Mouse (Mus musculus) kidney, postnatal 36 days (tissue): ENCODE data around the gene Lrrc74b.
"Not testable (repeated sequence)": the region's sequence is repeated elsewhere in the genome, so short reads cannot be mapped to it uniquely, and the experiment has no call there.

Experiments used
- DNase-seq, 2 experiments: peaks; one replicate each; pipeline ENCODE4 v3.0.0; 2021 to 2022; ENCODE audit warnings: mixed read lengths in 2 of 2

Gene Lrrc74b

DNA sequence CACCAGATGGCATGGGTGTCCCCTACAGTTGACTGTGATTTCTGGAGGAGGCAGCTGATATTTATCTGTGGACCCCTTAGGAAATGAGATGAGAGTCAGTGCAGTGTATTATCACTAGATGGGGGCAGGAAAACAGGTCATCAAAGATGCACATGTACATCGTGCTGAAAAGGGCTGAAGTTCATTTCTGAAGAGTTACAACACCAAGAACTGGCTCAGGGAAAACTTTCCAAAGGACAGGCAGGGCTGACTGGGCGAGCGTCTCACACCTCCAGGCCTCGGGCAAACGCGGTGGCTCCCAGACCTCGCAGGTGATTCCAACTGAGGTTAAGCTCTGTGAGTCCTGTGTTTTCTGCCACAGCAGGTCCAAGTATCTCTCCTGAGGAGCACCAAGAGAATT is 8.2 kb downstream of the Lrrc74b start:
- no peak for DNase-seq

DNA sequence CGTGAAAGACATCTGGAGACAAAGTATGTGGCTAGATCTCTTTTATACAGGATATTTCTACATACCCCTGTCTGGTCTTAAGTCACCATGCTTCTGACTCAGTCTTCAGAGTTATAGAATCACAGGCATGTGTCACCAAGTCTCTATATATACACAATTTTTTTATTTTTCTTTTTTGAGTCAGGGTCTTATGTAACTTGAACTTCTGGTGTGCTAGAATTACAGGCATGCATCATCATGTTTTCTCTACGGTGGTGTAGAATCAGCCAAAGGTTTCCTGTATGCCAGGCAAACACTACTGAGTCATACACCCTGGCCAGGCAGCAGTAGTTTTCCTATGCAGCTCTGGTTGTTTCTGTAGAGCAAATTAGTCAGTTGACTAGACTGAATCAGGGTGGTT is 18.4 kb downstream of the Lrrc74b start:
- no peak for DNase-seq

DNA sequence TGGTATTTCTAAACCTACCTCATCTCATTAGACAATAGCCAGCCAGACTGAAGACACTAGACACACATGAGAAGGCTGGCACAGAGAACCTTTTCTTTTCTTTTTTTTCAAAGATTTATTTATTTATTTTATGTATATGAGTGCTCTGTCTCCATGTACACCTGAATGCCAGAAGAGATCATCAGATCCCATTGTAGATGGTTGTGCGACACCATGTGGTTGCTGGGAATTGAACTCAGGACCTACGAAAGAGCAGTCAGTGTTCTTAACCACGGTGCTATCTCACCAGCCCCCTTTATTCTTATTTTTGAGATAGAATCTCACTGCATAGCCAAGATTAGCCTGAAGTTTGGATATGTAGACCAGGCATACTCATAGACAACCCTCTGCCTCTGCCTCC is 24.5 kb downstream of the Lrrc74b start:
- DNase-seq: peak in 1 of 2 experiments; percentile 49

DNA sequence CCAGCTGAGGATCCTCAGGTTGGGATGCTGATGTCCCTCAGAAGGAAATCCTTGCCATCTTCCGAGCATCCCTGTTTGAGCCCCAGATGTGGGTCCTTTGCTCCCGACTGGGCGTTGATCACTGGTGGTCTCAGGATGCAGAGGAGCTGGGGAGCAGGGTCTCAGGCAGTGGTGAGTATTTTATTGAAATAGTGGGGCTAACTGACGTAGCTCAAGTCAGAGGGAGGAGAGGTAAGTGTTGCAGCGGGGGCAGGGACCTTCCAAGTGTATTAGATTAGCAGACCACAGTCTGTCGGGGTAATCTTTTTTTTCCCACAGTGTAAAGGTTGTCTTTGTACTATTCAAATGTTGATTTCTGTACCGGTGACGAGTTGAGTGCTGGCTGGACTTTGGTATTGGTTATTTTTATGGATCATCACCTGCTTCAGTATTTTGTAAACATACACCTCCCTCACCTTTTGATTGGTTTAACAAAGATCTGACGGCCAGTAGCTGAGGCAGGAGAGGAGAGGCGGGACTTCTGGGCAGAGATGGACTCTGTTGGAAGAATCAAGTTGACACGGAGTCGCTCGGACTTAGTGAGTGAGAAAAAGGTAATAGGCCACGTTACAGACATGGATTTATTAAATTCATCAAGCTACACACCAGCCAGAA is 28.2 kb downstream of the Lrrc74b start:
- DNase-seq: no peak

DNA sequence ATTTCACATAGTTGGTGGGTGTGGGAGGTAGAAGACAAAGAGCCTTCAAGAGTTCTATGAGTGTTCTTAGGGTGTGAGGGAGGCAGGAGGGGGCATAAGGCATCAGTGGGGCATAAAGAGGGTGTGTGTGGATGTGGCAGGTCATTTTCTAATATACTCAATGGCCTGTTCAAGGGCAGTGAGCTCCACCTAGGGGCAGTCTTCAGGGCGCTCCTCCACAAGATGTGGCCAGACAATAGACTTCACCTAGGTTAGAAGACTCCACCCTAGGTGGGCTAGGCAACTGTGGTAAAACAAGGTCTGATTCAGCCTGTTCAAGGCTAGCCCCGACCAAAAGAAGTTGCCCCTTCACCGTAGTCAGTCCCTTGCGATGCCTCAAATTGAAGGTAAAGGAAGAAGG is 28.8 kb downstream of the Lrrc74b start:
- DNase-seq: peak; percentile 53 to 72

DNA sequence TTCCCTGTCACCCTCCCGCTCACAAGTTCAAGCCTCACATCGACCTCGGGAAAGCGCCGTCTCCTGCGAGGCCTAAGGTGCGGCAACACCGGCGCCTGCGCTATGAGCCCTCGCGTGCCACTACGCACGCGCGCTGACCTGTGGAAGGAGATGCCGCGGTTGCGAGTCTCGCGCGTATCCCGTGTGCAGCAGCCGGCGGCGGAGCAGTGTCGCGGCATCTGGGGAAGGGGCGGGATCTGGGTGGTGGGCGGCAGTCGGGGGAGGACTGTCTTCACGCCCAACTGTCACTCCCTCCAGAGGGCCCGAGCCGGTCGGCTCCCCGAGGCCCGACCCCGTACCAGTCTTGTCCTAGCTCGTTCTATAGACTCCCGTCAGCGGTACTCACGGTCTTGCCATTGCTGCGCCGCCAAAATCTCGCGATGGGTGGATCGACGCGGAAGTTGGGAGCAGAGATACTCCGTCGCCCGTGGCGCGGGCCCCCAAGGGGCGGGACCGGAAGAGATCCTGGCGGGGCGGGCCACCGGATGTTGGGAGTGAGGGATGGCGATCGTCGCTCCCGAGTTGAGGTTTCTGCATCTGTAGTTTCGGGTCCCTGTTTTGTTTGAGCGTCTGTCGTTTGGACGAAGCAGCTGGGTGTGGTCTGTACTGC is 30.3 kb downstream of the Lrrc74b start, which contains the start of gene Thap7:
TSS of gene Thap7 (minus strand) at position 497 of the 649 bp plus-strand sequence.
- DNase-seq: peak; percentile 97 to 99

DNA sequence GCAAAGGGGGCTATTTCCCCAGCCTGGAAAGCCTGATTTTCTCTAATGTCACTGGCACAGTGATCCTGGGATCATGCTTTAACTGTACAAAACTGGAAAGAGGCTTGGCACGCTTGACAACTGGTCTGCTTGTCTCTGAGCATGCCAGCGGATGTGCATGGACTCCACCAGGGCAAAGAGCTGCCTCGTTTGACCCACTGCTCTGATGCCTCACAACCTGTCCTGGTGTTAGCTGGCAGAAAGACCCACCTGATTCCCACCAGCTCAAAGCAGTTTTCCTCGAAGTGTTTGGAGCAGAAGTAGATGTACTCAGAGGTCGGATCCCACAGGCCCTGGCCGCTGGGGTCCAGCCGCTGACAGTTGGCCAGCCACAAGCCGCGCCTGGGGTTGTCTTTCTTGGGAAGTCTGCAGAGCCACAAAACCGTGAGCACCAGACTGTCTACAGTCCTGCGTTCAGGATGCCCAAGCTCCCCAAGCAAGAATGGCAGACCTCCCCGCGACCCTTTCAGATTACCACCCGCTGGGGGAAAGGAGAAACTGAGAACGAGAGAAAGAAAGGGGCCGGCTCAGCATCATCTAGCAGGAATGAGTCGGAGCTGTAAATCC is 31.0 kb downstream of the Lrrc74b start:
- peak in 1 of 2 experiments; percentile 42 for DNase-seq

DNA sequence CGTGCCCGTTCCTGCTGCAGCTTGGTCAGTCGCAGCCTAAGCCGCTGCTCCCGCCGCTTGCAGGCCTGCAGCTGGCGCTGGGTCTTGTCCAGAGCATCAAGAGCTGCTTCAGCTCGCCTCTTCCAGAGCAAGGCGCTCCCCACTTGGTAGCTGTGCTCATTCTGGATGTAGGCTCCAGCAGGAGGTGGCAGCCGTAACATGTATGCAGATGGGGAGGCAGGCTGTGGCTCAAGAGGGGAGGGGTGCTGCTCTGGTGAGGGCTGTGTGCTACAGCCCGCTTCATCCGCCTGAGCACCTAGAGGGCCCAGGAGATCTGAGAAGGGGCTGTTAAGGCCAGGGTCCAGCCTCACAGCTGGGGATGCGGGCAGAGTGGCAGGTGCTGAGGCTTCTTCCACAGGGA is 32.8 kb downstream of the Lrrc74b start:
- DNase-seq: no peak

DNA sequence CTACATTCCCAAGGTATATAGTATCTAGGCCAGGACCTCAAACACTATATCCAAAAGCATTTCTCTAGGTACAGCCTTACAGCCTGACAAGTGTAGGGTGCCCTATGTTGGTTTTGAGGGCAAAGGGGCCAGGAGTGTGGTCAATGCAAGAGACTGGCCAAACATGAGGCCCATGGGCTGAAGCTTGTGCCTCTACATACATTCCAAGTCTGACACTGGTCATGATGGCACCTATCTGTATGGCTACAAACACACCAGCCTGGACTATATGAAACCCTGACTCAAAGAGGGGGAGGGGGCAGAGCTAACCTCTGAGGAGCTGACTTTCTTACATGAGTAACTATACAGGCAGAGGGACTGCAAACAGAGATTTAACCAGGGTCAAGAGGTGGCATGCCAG is 33.4 kb downstream of the Lrrc74b start:
- DNase-seq: no peak

DNA sequence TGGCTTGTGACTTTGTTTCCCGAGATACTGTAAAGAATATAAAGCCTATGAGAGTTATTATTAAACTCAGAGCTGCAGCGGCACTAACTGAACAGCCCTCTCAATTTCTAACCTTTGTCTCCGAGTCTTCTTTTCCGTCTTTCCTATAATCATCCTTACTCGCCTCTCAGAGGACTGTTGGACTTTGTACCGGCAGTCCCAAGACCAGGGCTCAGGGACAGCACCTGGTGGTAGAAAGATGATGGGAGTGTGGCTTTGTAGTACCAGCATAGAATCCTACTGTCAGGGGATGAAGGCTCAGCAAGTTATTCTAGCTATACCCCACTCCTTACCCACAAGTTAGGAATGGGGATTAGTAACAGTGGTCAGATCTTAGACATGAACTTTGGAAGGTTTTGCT is 34.8 kb downstream of the Lrrc74b start:
- DNase-seq: peak; percentile 51 to 73

DNA sequence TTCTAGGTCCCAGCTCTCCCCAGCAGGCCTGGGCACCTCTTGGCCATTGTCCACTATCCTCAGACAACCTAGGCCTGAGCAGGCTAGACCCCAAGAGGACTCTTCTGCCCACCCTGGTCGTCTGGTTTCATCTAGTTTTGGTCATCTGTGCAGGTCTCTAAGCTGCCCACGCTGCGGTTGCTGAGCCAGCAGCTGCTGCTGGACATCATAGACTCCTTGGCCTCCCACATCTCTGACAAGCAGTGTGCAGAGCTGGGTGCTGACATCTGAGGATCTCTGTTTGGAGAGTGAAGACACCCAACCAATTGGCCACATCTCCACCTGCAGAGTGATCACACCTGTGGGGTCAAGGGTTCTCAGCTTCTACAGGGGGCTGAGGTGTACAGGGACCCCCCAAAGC is 35.5 kb downstream of the Lrrc74b start:
- DNase-seq: no peak

DNA sequence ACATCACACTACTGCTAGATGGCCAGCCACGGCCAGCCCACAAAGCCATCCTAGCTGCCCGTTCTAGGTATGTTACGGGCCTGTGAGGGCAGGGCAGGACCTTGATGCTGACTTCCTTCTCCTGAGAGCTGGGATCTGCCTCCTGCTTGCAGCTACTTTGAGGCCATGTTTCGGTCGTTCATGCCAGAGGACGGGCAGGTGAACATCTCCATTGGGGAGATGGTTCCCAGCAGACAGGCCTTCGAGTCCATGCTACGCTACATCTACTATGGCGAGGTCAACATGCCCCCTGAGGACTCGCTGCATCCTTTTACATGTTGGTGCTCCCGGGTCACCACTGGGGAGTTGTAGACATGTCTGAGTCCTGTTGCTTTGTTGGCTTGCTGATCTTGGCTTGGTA is 36.9 kb downstream of the Lrrc74b start:
- DNase-seq: no peak

DNA sequence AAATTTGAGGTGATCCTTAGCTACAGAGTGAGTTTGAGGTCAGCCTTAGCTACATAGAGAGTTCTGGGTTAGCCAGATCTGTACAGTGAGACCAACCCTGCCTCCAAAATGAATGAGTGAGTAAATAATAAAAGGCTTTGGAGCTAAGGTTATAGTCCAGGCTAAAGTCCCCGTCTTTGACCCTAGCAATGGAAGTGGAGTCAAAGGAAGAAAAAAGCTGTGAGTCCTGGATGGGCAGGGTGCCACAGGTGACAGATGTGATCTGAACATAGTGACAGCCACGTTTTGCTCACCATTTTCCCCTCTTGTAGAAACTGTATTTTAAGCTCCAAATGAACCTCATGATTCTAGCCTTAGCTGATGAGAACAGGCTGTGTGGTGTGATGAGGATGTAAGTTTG is 42.1 kb downstream of the Lrrc74b start:
- DNase-seq: peak in 1 of 2 experiments; percentile 51

DNA sequence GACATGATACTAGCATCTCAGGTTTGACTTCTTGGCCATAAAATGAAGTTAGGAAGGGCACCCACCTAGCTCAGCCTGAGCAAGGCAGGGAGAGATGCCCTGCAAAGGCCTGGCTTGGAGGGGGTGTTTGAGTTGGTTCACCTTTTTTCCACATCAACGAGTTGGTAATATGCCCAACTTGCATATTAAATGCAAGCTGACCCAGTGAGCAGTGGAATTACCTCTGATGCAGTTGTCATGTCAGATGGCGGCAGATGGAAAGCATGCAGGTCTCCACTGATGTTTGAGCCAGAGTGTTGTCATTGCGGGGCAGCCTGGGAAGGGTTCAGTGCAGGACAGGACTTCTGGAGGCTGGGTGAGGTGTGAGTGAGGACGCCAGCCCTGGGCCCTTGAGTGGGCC is 49.6 kb downstream of the Lrrc74b start:
- DNase-seq: peak in 1 of 2 experiments; percentile 19

DNA sequence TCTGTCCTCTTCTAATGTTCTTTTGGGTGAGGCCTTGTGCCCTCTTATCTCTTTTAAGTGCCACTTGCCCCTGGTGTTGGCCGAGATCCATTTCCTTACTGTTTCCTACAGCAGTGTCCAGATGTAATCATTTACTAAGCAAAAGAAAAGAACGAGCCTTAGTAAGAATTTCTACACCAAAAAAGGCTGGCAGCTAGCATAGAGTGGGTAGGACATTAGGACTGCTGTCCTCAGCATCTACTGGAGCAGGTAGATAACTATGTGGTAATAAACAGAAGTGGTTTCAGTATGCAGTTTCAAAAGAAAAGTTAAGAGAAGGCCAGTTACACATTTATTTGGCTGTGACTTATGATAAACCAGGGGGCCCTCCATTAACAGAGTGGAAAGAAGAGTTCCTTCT is 50.4 kb downstream of the Lrrc74b start:
- peak; percentile 37 to 60 for DNase-seq

DNA sequence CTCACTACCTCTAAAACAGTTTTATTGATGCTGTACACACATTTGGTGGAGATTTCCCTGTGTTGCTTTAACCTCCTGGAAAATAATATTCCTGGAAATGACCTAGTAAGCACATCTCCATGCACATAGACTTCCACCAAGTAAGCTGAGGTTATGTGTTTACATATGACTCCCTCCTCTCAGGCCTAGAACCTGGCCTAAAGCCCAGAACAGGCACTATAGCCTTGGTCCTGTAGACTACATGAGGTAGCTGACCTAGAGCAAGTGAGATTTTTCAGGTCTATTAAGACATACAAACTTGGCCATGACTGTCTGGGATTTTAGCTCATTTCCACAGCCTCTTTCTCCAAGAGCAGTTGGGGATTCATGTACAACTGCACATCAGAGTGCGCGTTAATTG is 50.9 kb downstream of the Lrrc74b start:
- no peak for DNase-seq

DNA sequence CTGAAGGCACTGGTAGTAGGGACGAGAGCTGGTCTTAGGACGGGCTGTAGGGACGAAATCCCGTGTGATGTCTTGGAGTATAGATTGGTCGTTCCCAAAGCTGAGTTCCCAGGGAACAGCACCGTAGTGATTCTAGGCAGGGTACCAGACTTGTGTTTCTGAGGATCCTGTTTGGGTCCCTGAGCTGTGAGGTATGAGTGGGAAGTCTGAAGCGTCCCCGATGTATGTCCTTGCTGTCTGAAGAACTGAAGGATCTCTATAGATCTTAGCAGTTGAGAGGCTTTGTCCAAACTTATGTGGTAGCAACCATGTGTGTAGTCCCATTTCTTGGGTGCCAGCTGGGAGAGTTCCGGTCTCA is 51.8 kb downstream of the Lrrc74b start:
- DNase-seq: no peak

DNA sequence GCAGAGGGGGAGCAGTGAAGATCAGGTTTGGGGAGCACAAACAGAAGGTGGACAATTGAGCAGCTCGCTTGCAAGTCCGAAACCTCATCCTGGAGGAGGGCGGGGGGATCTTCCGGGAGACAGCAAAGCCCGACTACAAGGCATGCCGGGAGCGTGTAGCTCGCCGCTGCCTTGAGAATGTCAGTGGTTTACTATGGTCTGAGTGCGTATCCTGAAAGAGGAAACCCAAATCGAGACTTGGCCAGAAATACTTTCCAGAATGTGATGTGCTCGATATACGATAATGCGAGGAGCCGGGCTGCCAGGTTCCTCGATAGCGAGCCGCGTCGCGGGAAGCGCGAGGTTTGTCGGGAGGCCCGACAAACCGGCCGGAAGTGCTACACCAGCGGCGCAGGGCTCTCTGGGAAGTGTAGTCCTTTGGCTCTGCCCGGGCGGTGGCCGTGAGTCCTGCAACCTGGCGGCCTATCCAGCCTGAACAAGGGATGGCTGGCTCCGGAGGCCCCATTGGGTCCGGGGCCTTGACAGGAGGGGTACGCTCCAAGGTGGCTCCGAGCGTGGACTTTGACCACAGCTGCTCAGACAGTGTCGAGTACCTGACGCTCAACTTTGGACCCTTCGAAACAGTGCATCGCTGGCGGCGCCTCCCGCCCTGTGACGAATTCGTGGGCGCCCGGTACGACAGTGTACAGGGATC is 52.4 kb downstream of the Lrrc74b start, which contains the start of gene Lztr1:
TSS of gene Lztr1 (plus strand) at position 143 of the 694 bp plus-strand sequence.
- peak; percentile 92 to 93 for DNase-seq

DNA sequence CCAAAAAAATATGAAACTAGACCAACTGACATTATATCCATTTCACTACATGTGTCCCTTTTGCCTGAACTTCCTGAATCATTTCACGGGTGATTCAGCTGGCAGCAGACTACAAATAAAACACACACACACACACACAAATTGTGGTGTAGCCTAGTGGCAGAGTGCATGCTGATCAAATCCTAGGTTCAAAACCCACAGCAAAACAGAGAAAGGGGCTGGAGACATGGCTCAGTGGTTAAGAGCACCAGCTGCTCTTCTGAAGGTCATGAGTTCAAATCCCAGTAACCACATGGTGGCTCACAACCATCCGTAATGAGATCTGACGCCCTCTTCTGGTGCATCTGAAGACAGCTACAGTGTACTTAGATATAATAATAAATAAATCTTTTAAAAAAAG is 53.0 kb downstream of the Lrrc74b start:
- not testable (repeated sequence) for DNase-seq

DNA sequence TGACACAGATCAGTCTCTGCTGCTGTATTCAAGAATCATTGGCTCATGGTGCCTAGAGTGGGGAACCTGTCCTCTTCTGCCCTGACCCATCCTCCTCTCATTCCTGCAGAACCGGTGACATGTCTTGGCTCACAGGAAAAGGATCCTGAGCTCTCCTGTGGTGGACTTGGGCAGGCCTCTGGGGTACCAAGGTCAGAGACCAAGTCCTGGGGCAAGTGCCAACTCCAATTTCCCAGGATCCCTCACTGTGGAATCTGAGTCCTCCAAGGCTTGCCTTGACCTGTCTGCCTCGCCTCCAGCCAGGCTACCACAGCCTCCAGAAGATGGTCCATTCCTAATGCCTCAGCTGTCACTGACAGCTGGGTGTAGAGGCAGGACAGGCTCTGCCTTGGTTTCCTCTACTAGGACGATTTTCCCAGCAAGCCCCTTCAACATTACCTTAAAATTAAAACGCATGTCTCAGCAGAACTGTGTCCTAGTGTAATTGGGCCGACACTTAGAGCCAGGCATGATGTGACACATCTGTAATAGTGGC is 54.0 kb downstream of the Lrrc74b start:
- DNase-seq: peak; percentile 72

DNA sequence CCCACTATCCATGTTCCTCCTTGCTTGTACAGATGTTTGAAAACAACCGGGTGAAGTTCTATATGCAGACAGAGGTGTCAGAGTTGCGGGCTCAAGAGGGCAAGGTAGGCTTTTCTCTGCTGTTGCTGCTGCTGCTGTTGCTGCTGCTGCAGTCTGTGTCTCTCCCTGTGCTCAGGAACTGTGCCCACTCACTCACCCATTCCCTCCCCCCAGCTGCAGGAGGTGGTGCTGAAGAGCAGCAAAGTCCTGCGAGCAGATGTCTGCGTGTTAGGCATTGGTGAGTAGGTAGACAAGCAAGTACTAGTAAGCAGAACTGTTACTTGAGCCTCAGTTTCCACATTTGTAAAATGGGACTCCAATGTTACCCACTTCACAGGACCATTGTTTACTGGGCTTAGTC is 58.4 kb downstream of the Lrrc74b start:
- no peak for DNase-seq

DNA sequence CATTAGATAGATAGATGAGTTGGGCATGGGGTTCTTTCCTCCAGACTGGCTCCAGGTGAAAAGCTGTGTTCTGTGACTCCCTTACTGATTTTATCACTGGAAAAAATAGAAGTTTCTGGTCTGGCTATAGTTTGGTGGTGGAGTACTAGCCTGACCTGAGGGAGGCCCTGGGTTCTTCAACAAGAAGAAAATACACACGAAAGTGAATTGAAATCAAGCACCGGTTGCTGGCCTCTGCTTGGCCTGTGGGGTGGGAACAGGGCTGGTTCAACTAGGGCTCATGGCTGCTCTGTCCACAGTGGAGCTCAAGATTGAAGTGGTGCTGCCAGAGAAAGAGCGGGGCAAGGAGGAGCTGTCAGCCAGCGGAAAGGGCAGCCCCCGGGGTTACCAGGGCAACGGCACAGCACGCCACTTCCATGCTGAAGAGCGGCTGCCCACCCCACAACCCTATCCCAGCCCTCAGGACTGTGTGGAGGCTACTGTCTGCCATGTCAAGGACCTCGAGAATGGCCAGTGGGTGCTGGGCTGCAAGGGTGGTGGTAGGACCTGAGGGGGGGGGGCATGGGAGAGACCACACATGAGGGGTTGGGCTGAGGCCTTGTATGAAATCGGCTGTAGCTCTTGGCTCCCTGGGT is 61.7 kb downstream of the Lrrc74b start:
- no peak for DNase-seq
